In the genomic region with DNA sequence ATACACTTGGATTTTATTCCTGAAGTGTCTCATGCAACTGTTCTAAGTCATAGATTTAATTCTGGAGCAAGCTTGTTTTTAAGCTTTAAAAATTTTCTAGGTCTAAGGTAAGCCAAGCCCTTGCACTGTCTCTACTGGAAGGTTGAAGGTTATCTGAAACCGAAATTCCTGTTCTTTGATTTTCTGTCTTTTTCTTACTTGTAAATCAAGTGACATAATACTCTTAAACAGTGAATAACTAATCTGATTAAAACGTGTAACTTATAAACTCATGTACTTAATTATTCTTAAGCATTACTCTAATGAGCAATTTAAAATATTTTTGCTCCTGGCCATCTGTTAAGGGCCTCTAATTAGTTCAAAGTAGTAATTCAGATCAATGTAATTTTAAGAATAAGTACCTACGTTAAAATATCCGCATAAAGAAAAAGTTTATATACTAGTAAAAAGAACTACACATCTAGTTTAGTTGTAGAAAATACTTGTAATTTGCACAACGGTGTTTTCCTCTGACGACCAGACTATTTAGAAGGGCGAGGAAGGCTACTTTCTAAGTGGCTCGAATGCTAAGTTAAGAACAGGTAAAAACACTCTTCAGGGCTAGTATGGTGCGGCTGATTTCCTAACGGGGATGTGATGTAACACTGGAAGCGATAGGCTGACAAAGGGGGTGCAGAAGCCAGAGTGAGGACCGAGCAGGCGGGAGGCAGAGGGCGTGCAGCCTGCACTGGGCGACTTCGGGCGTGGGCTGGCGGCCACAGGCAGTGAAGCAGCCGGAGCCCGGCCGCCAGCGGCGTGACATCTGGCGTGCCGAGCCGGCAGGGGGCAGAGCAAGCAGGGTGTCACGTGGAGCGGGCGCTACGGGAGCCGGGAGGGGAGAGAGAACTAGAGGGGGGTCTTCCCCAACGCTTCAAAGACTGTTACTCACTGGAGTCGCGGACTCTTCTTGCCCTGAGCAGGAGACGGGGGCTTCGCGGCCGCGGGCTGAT, we compare ENCODE assay signal across 8 mouse cellular contexts. TPM values are rescaled to one million over a fixed set of nuclear protein-coding genes. Genes with fewer than 3 reads are reported as not detected.
DNase-seq lines count a peak whose midpoint lies in the region; ATAC-seq and TF ChIP-seq lines count a peak whose summit lies in the region.

No protein-coding gene starts in this region.

- peaks cover 32% of the 10 kb centered on the region for H3K79me2 ChIP-seq in MEL (ENCODE audit: control insufficient read depth, insufficient read depth, low read length, poor library complexity)

- H3K4me3 ChIP-seq in MEL (ENCODE audit: control insufficient read depth in 1 of 2, insufficient read depth in 1 of 2, low read depth in 2 of 2, low read length in 2 of 2), result peak overlapping the region; percentile 92 to 98
- H3K4me3 ChIP-seq in cerebellum, adult 2 months (replicated peaks; ENCODE audit: insufficient read depth, low read depth, low read length), result peak overlapping the region; percentile 63
- peak overlapping the region; percentile 88 for H3K4me3 ChIP-seq in hindbrain, embryonic 10.5 days
- peak overlapping the region; percentile 99 for H3K4me3 ChIP-seq in lung, postnatal 0 days (ENCODE audit: low read depth, low read length)

- H3K27ac ChIP-seq in MEL (ENCODE audit: control insufficient read depth, low read depth, low read length), result peak overlapping the region; percentile 97
- peak overlapping the region; percentile 96 for H3K27ac ChIP-seq in cerebellum, adult 2 months (ENCODE audit: insufficient read depth, low read length)
- H3K27ac ChIP-seq in hindbrain, embryonic 10.5 days, result peak overlapping the region; percentile 99
- H3K27ac ChIP-seq in lung, postnatal 0 days (ENCODE audit: low read length), result peak overlapping the region; percentile 100

- WGBS in cerebellum, adult 2 months, result under 1% methylated on average over 39 of the region's 39 CpGs
- 2% methylated on average over 39 of the region's 39 CpGs for WGBS in hindbrain, embryonic 10.5 days
- WGBS in lung, postnatal 0 days, result 1% methylated on average over 27 of the region's 39 CpGs

- H3K9me3 ChIP-seq in MEL (replicated peaks; ENCODE audit: insufficient read depth, low read length), result no peaks in the 10 kb centered on the region
- H3K9me3 ChIP-seq in hindbrain, embryonic 10.5 days, result no peaks in the 10 kb centered on the region
- H3K9me3 ChIP-seq in lung, postnatal 0 days (ENCODE audit: low read length), result no peaks in the 10 kb centered on the region

- H3K36me3 ChIP-seq in MEL (ENCODE audit: control insufficient read depth in 1 of 2, insufficient read depth in 2 of 2, low read length in 2 of 2), result peaks cover 5 to 20% of the 10 kb centered on the region in 2 experiments; a peak in 3 of 4 replicates
- H3K36me3 ChIP-seq in hindbrain, embryonic 10.5 days, result peaks cover 4% of the 10 kb centered on the region; the same call in 1 of the 2 replicates
- no peaks in the 10 kb centered on the region for H3K36me3 ChIP-seq in lung, postnatal 0 days (ENCODE audit: insufficient read depth, low read length)

- peak; percentile 60 for ATAC-seq in lung, postnatal 0 days

- peak in 2 of 3 experiments; percentile 46 to 64; a peak in 5 of 6 replicates for TF ChIP-seq CTCF in MEL (IDR thresholded peaks at IDR 0.05 in 2 of 3, conservative IDR thresholded peaks at IDR 0.05 in 1 of 3; ENCODE audit: control insufficient read depth in 1 of 3, insufficient read depth in 1 of 3, low read depth in 2 of 3, low read length in 3 of 3, poor library complexity in 1 of 3, severe bottlenecking in 1 of 3)
- no peak; the same call in 1 of the 2 replicates for TF ChIP-seq CTCF in cerebellum, adult 2 months (IDR thresholded peaks at IDR 0.05; ENCODE audit: borderline replicate concordance, insufficient read depth, low read depth, low read length)
- TF ChIP-seq CTCF in lung, postnatal 0 days (IDR thresholded peaks at IDR 0.05), result peak; percentile 91

- 0 out of 4 replicates have a peak, but pooled peaks of 1 of the 2 experiments have one; percentile 19 for TF ChIP-seq EP300 in MEL (IDR thresholded peaks at IDR 0.05; ENCODE audit: low read depth in 1 of 2, low read length in 2 of 2)
- no peak for TF ChIP-seq EP300 in lung, postnatal 0 days (IDR thresholded peaks at IDR 0.05)

- DNase-seq in MEL (ENCODE audit: low read depth, low spot score), result peak; percentile 86
- peak; percentile 86 to 88 for DNase-seq in cerebellum, adult 2 months
- peak; percentile 88 for DNase-seq in forelimb bud, embryonic 11.5 days (ENCODE audit: low read depth, low spot score)
- peak; percentile 90 for DNase-seq in hindbrain, embryonic 10.5 days (ENCODE audit: low spot score)
- DNase-seq in layer of hippocampus, adult 9-11 months, result peak; percentile 94
- DNase-seq in lung, postnatal 0 days (ENCODE audit: low spot score), result peak; percentile 95
- peak; percentile 89 for DNase-seq in ovary, postnatal 14 days (ENCODE audit: low spot score)
- peak; percentile 96 for DNase-seq in thymus, postnatal 14 days

- peaks cover 3% of the 10 kb centered on the region in 2 experiments; a peak in 3 of 4 replicates for H3K4me1 ChIP-seq in MEL (ENCODE audit: control insufficient read depth in 1 of 2, insufficient read depth in 2 of 2, low read length in 2 of 2)
- no peaks in the 10 kb centered on the region for H3K4me1 ChIP-seq in cerebellum, adult 2 months (ENCODE audit: control insufficient read depth, insufficient read depth, low read length)
- H3K4me1 ChIP-seq in hindbrain, embryonic 10.5 days (replicated peaks), result peaks cover 29% of the 10 kb centered on the region
- H3K4me1 ChIP-seq in lung, postnatal 0 days (ENCODE audit: insufficient read depth, low read depth, low read length), result peaks cover 5% of the 10 kb centered on the region; the same call in 1 of the 2 replicates

- peak overlapping the region; percentile 64 for H3K4me2 ChIP-seq in lung, postnatal 0 days (replicated peaks; ENCODE audit: low read depth, low read length)

- no peaks in the 10 kb centered on the region for H3K27me3 ChIP-seq in MEL (ENCODE audit: control insufficient read depth in 1 of 2, insufficient read depth in 2 of 2, low read length in 2 of 2)
- no peaks in the 10 kb centered on the region for H3K27me3 ChIP-seq in cerebellum, adult 2 months (ENCODE audit: control insufficient read depth, insufficient read depth, low read length)
- H3K27me3 ChIP-seq in hindbrain, embryonic 10.5 days (ENCODE audit: insufficient read depth, poor library complexity, severe bottlenecking), result no peaks in the 10 kb centered on the region
- no peaks in the 10 kb centered on the region for H3K27me3 ChIP-seq in lung, postnatal 0 days (replicated peaks; ENCODE audit: insufficient read depth, low read length)

- no peak for TF ChIP-seq RAD21 in MEL (IDR thresholded peaks at IDR 0.05; ENCODE audit: low read depth, low read length)

- peak overlapping the region; percentile 99 for H3K9ac ChIP-seq in MEL (ENCODE audit: control insufficient read depth, low read depth, low read length, poor library complexity, severe bottlenecking)
- peak overlapping the region; percentile 95 for H3K9ac ChIP-seq in lung, postnatal 0 days (replicated peaks; ENCODE audit: low read depth)

- peak in 1 of 2 experiments; percentile 53; a peak in 1 of 4 replicates for TF ChIP-seq POLR2A in MEL (IDR thresholded peaks at IDR 0.05; ENCODE audit: control insufficient read depth in 1 of 2, insufficient read depth in 1 of 2, low read depth in 1 of 2, low read length in 2 of 2, poor library complexity in 1 of 2)
- TF ChIP-seq POLR2A in cerebellum, adult 2 months (IDR thresholded peaks at IDR 0.05; ENCODE audit: borderline replicate concordance, insufficient read depth, low read length), result peak; percentile 19; the same call in 1 of the 2 replicates

TF ChIP-seq in MEL, 35 proteins besides CTCF, POLR2A, EP300 and RAD21 (continues in another document):
- TF ChIP-seq GATA1 (IDR thresholded peaks at IDR 0.05; ENCODE audit: low read depth, low read length) (no peak), MAX (IDR thresholded peaks at IDR 0.05; ENCODE audit: low read length) (peak; percentile 94), TCF12 (IDR thresholded peaks at IDR 0.05; ENCODE audit: low read depth, low read length) (peak; percentile 46; the same call in 1 of the 2 replicates), E2F4 (IDR thresholded peaks at IDR 0.05; ENCODE audit: borderline replicate concordance, low read depth, low read length) (no peak), ELF1 (IDR thresholded peaks at IDR 0.05; ENCODE audit: low read depth, low read length) (no peak), MYC (IDR thresholded peaks at IDR 0.05; ENCODE audit: low read depth, low read length) (peak; percentile 85)

RNA-seq across cellular contexts. Expression of a gene that starts 1.6 kb away (rescaled TPM):
- 31.6 and 32.3 TPM in 2 replicates for total RNA-seq in MEL (2012; rRNA removed)
- polyA plus RNA-seq in MEL (2012; ENCODE audit: insufficient read depth in 1 of 2, insufficient read length in 2 of 2, low read depth in 1 of 2, low replicate concordance in 2 of 2, missing spikeins in 1 of 2), result 100 to 1,000 TPM in 1 of 2 experiments, 10 to 100 TPM in 1; 51.7 to 148 TPM
- 57.6 TPM in 2 replicates for polyA plus RNA-seq in cerebellum, adult 2 months (2012; rRNA removed)
- 12.6 and 14.3 TPM in 2 replicates for polyA plus RNA-seq in hindbrain, embryonic 10.5 days (2016; fragmentation: Nextera tagmentation; extraction: Ambion mirVana)
- 12.0 and 12.6 TPM in 2 replicates for polyA plus RNA-seq in lung, postnatal 0 days (2015; fragmentation: Nextera tagmentation; extraction: Ambion mirVana)

RNA-seq across cellular contexts. Expression of a gene that starts 1.6 kb away (rescaled TPM):
- total RNA-seq in MEL (2012; rRNA removed), result 9.9 and 12.9 TPM in 2 replicates
- 10 to 100 TPM in 1 of 2 experiments, not detected in 1; 12.3 TPM for polyA plus RNA-seq in MEL (2012; ENCODE audit: insufficient read depth in 1 of 2, insufficient read length in 2 of 2, low read depth in 1 of 2, low replicate concordance in 2 of 2, missing spikeins in 1 of 2)
- polyA plus RNA-seq in cerebellum, adult 2 months (2012; rRNA removed), result 0.95 and 1.1 TPM in 2 replicates
- polyA plus RNA-seq in hindbrain, embryonic 10.5 days (2016; fragmentation: Nextera tagmentation; extraction: Ambion mirVana), result 0.73 and 1.1 TPM in 2 replicates
- polyA plus RNA-seq in lung, postnatal 0 days (2015; fragmentation: Nextera tagmentation; extraction: Ambion mirVana), result 2.9 and 3.7 TPM in 2 replicates

RNA-seq across cellular contexts. Expression of a gene that starts 28.9 kb away (rescaled TPM):
- total RNA-seq in MEL (2012; rRNA removed), result 2.5 and 3.2 TPM in 2 replicates
- polyA plus RNA-seq in MEL (2012; ENCODE audit: insufficient read depth in 1 of 2, insufficient read length in 2 of 2, low read depth in 1 of 2, low replicate concordance in 2 of 2, missing spikeins in 1 of 2), result 1 to 10 TPM in 1 of 2 experiments, not detected in 1; 8.2 TPM
- polyA plus RNA-seq in cerebellum, adult 2 months (2012; rRNA removed), result 3.8 and 4.5 TPM in 2 replicates
- 1.1 and 2.0 TPM in 2 replicates for polyA plus RNA-seq in hindbrain, embryonic 10.5 days (2016; fragmentation: Nextera tagmentation; extraction: Ambion mirVana)
- polyA plus RNA-seq in lung, postnatal 0 days (2015; fragmentation: Nextera tagmentation; extraction: Ambion mirVana), result 0.91 and 0.93 TPM in 2 replicates

RNA-seq across cellular contexts. Expression of a gene that starts 52.1 kb away (rescaled TPM):
- not detected in 2 replicates for total RNA-seq in MEL (2012; rRNA removed)
- polyA plus RNA-seq in MEL (2012; ENCODE audit: insufficient read depth in 1 of 2, insufficient read length in 2 of 2, low read depth in 1 of 2, low replicate concordance in 2 of 2, missing spikeins in 1 of 2), result under 1 TPM in 1 of 2 experiments, not detected in 1; 0.13 TPM
- polyA plus RNA-seq in cerebellum, adult 2 months (2012; rRNA removed), result not detected in 2 replicates
- not detected in 2 replicates for polyA plus RNA-seq in hindbrain, embryonic 10.5 days (2016; fragmentation: Nextera tagmentation; extraction: Ambion mirVana)
- polyA plus RNA-seq in lung, postnatal 0 days (2015; fragmentation: Nextera tagmentation; extraction: Ambion mirVana), result not detected in 2 replicates

Comparison
In these comparisons a context has a peak if more than half of its experiments do, and no peak if none do; other contexts are left out.
1. Peak in every context shown above with its lines: DNase-seq, ATAC-seq, H3K4me3 ChIP-seq and H3K27ac ChIP-seq.